Mouse (Mus musculus): Measurements from ENCODE around the gene Cacng2. TPM values are rescaled to one million over a fixed set of nuclear protein-coding genes. Genes with fewer than 3 reads are reported as not detected.

The Cacng2 gene
- not detected for polyA plus RNA-seq (2014; fragmentation: Illumina TruSeq; extraction: RNeasy Lipid Tissue Mini Kit (QIAGEN cat#74804); ENCODE audit: low read depth, low replicate concordance)

DNA sequence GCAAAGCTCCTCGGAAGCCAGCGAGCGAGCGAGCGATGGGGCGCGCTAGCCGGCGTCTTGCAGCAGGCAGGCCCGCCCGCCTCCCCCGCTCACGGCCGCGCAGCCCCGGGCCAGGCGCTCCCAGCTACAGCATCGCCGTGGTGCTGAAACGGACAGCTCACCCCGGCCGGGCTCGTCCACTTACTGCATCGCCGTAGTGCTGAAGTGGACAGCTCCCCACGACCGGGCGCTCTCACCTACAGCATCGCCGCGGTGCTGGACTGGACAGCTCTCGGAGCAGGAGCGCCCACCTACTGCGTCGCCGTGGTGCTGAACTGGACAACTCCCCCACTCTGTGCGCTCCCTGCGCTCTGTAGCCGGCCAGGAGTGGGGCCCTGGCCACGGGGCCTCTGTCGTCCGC lies at the start of gene Cacng2:
TSS of gene Cacng2 (minus strand) at position 325 of the 400 bp plus-strand sequence.

DNA sequence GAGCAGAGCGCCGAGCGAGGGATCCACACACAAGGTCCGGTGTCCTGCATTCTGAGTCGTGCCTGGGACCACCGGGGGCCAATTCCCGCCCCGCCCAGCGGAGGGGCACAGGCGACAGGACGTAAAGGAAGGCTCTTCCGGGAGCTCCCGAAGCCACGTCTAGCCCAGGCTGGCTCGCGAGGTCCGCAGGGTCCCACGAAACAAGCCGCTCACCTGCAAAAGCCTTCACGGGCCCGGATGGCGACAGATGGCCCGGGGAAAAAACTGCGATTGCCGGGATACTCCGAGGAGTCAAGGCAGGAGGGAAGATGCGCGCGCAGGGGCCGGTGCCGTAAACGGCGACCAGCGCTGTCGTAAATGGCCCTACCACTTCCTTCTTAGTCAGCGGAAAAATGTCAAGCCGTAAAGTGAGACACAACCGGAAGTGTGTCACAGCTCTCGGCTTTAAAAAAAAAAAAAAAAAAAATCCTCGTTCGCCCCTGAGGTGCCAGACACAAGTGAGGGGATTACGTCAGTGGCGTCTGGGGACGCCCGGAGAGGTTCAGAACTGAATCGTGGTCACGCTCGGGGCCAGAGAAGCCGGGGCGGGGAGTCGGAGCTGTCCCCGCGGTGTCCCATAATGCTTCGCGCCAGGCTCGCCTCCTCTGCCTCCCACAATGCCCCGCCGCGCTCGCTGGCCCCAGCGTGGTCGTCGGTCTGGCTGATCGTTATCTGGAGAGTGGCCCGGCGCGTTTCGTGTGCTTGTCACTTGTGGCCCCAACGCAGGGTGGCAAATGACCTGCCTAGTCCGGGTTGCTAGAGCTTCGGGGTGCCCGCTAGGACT lies 149.1 kb downstream of the Cacng2 start, which contains the start of gene Eif3d:
TSS of gene Eif3d (minus strand) at position 344 of the 823 bp plus-strand sequence.

GRCm38 (mm10) chr15:77956404-77956901 lies 163.4 kb downstream of the Cacng2 start, which contains the start of gene Foxred2:
Gene Foxred2 (minus strand): TSS chr15:77956722.

Other genes with a start within 250 kb of the Cacng2 start
- 71.3 TPM for gene Txn2, start 191.0 kb downstream of the Cacng2 start, polyA plus RNA-seq (2014; fragmentation: Illumina TruSeq; extraction: RNeasy Lipid Tissue Mini Kit (QIAGEN cat#74804); ENCODE audit: low read depth, low replicate concordance)
- gene Foxred2, start 163.3 kb downstream of the Cacng2 start, polyA plus RNA-seq (2014; fragmentation: Illumina TruSeq; extraction: RNeasy Lipid Tissue Mini Kit (QIAGEN cat#74804); ENCODE audit: low read depth, low replicate concordance), result 0.16 TPM
- 22.4 TPM for gene Eif3d, start 149.2 kb downstream of the Cacng2 start, polyA plus RNA-seq (2014; fragmentation: Illumina TruSeq; extraction: RNeasy Lipid Tissue Mini Kit (QIAGEN cat#74804); ENCODE audit: low read depth, low replicate concordance)
- 4.1 TPM for gene Ift27, start 54.1 kb upstream of the Cacng2 start, polyA plus RNA-seq (2014; fragmentation: Illumina TruSeq; extraction: RNeasy Lipid Tissue Mini Kit (QIAGEN cat#74804); ENCODE audit: low read depth, low replicate concordance)
- not detected for gene Pvalb, start 86.4 kb upstream of the Cacng2 start, polyA plus RNA-seq (2014; fragmentation: Illumina TruSeq; extraction: RNeasy Lipid Tissue Mini Kit (QIAGEN cat#74804); ENCODE audit: low read depth, low replicate concordance)
- gene Ncf4, start 124.8 kb upstream of the Cacng2 start, polyA plus RNA-seq (2014; fragmentation: Illumina TruSeq; extraction: RNeasy Lipid Tissue Mini Kit (QIAGEN cat#74804); ENCODE audit: low read depth, low replicate concordance), result not detected
- gene Csf2rb2, start 185.7 kb upstream of the Cacng2 start, polyA plus RNA-seq (2014; fragmentation: Illumina TruSeq; extraction: RNeasy Lipid Tissue Mini Kit (QIAGEN cat#74804); ENCODE audit: low read depth, low replicate concordance), result 0.42 TPM
- 1.1 TPM for gene Csf2rb, start 205.7 kb upstream of the Cacng2 start, polyA plus RNA-seq (2014; fragmentation: Illumina TruSeq; extraction: RNeasy Lipid Tissue Mini Kit (QIAGEN cat#74804); ENCODE audit: low read depth, low replicate concordance)